Mouse (Mus musculus): Measurements from ENCODE around the gene Btbd3. TPM values are rescaled to one million over a fixed set of nuclear protein-coding genes. Genes with fewer than 3 reads are reported as not detected.

Btbd3 gene
- polyA plus RNA-seq, 1 experiment, result not detected

DNA sequence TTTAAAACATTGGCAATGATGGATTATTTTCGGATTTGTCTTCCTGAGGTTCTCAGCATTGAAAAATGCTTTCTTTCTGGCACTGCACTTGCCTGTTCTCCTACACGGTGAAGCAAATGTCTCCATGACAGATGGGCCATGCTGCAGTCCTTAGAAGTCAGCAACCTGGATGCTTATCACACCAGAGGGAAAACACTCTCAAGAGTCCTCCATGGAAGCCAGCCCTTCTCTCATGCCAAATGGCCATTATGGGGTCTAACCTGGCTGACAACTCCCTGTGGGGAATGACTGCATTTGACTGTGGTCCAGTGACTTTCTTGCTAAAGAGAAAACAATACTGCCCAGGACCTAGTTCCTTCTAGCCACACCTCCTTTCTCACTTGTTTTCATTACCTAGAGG is 166.0 kb downstream of the Btbd3 start:
- TF ChIP-seq GATA1 (IDR thresholded peaks at IDR 0.05; ENCODE audit: low read length), result no peak

DNA sequence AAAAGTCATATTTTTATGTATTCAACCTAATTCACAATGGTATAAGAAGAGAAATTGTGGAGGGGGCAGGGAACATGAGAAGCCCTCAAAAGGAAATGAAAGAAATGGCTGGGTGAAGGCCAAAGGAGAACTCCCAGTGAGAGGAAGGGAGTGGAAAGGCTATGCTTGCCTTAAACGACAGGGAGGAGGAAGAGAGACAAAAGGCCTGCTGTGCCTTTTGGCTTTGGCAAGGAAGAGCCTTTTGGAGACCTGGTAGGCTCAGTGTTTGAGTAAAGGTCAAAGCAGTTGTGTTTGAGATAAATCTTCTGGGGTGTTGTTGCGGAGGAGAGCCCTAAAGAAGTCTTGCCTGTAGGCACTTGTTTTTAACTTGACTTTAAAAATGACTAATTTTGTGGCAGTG is 175.6 kb downstream of the Btbd3 start:
- no peak for TF ChIP-seq GATA1 (IDR thresholded peaks at IDR 0.05; ENCODE audit: low read length)

DNA sequence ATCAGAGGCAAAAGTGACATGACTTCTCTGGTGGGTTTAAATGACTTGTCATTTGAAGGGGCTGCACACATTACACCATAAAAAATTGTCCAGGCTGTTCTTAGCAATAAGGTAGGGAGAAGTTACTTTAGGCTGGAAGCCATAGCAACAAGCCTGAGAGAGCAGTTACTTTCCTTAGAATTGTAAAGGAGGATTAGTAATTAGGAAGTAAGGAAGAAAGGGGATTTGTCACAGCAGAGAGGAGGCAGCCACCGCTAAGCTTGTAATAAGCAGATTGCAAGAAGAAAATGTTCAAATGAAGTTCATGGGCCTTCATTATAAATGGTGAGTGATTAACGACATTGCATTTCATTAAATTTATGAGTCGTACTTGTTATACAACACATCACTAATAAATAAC is 190.1 kb downstream of the Btbd3 start:
- TF ChIP-seq GATA1 (IDR thresholded peaks at IDR 0.05; ENCODE audit: low read length), result no peak

DNA sequence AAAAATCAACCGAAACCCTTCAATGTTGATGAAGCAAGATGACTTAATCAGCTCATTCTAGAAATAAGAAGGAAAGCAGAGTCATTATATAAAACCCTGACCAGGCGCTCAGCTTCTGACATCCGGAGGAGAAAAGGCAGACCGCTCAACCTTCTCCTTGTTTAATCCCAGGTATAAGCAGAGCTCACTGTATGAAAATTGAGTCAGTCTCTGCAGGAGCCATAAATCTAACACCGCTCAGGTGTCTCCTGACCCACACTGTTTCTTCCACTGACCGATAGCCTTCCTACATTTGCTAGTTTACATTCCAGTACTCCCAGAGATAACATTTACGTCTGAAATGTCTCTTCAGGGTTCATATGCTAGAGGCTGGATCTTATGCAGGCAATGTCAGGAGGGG is 190.6 kb downstream of the Btbd3 start:
- no peak for TF ChIP-seq GATA1 (IDR thresholded peaks at IDR 0.05; ENCODE audit: low read length)

DNA sequence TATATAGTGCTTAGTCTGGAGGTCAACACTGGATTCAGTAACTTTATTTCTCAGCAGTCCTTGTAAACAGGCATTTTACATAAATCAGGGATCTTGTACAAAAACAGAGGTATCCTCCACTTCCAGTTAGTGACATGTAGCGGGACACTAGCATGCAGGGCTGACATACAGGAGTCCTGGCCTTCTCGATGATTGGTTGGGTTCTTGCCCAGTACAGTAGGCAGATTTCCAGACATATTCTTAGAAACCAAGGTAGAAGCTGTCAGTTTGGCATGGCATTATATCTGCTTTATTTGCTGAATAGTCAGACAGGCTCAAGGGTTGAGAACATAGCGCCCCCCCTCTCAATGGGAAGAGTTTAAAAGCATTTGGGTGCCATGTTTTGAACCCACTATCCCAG is 191.3 kb downstream of the Btbd3 start:
- no peak for TF ChIP-seq GATA1 (IDR thresholded peaks at IDR 0.05; ENCODE audit: low read length)

DNA sequence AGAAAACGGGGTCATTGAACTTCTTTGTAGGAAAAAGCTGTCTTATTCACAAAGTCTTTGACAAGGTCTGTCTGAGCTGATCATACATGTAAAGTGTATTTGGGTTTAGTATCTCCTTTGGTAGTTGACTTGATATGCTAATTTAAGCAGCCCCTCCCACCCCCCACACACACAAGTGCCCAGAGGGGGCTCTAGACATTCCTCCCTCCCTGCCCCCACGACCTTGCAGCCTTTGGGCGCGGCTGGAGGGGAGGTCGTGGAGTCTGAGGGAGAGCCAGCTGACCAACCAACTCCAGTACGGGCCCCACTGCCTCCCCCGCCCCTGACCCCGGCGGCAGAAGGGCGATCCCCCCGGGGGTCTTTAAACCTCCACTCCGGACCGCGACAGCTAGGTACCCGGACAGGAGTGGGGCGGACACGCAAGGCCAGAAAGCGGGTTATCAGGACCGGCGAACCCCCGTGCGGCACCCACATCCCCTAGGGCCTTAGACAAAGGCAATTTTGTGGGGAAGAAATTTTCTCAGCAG is 211.7 kb downstream of the Btbd3 start:
- TF ChIP-seq GATA1 (IDR thresholded peaks at IDR 0.05; ENCODE audit: low read length), result no peak

DNA sequence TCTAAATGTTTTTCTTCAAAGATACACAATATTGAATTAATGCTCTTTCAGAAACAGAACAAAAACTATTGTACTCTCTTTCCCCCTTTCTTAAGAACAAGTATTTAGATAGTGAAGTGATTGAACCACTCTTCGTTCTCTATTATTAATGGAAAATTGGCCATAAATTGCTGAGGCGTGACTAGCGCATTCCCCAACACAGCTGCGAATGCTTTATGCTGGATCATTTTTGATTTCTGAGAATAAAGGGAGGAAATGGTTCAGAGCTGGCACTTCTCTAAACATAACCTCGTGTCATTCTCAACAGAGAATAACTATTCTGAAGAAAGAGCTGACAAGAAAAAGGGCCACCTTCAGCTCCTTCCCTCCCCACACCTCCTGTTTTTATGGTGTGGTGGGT is 217.0 kb downstream of the Btbd3 start:
- TF ChIP-seq GATA1 (IDR thresholded peaks at IDR 0.05; ENCODE audit: low read length), result no peak

DNA sequence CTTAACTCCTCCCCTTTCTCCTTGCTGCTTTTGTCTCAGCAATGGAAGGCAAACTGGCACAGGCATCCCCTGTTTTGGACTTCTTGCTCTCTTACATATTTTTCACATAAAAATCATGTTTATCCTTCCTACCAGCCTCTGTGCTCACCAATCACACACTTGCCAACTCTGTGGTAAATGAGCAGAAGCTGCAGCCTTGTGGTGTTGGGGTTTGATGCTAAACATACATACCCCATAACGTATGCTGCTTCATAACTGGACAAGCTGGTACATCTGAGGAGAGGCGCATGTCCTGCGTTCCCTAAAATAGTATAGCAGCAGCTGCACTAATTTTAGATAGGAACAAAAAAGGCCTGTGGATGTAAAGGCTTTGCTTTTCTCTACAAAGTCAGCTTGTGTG is 220.1 kb downstream of the Btbd3 start:
- no peak for TF ChIP-seq GATA1 (IDR thresholded peaks at IDR 0.05; ENCODE audit: low read length)

DNA sequence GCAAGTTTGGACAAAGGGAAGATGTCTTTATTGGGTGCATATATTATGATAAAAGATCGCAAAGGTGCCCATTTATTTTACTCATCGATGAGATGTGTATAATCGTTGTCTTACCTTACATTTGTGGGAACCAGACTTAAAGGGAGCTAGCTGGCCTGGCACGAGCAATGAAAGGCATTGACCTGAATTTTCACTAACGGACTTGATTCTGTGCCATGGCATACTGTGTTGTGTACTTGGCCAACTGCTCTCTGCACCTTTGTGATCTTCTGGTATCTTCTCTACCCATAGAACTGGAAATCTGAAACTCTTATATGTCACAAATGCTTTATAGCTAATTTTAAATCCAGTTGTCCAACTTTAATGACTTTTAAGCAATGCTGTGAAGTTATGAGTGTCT is 220.9 kb downstream of the Btbd3 start:
- TF ChIP-seq GATA1 (IDR thresholded peaks at IDR 0.05; ENCODE audit: low read length), result no peak

DNA sequence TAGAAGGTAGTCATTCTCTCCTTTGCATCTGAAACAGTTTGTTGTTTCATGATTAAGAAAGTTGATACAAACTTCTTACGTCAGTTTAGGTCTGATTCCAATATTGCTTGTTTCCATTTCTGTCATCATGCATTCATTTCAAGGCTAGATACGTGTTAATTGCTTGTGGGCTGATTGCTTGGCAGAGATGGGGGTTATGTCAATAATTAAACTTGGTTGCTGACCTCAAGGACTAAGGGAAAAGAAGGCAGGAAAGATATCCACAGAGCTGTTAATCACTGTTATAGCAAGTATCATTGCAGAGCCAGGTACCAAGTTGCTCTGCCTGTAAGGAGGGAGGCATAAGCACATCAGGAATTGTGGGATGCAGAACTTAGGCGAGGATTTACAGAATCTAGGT is 226.2 kb downstream of the Btbd3 start:
- TF ChIP-seq GATA1 (IDR thresholded peaks at IDR 0.05; ENCODE audit: low read length), result no peak

DNA sequence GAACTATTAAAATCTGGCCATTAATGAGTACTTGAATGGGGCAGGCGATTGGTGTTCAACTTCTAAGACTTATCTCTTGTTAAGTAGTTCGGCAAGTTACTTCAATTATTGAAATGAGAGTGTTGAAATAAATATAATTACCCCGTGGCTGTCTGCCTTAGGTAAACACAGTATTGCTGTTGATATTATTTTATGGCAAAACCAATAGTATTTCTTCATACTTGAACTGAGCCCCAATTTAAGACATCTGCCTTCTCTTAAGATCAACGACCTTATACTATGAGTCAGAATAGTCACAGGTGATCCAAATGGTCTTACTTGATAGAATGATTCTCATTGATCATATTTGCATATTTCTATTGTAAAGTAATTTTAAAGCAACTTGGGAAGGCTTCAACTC is 228.5 kb downstream of the Btbd3 start:
- TF ChIP-seq GATA1 (IDR thresholded peaks at IDR 0.05; ENCODE audit: low read length), result no peak

DNA sequence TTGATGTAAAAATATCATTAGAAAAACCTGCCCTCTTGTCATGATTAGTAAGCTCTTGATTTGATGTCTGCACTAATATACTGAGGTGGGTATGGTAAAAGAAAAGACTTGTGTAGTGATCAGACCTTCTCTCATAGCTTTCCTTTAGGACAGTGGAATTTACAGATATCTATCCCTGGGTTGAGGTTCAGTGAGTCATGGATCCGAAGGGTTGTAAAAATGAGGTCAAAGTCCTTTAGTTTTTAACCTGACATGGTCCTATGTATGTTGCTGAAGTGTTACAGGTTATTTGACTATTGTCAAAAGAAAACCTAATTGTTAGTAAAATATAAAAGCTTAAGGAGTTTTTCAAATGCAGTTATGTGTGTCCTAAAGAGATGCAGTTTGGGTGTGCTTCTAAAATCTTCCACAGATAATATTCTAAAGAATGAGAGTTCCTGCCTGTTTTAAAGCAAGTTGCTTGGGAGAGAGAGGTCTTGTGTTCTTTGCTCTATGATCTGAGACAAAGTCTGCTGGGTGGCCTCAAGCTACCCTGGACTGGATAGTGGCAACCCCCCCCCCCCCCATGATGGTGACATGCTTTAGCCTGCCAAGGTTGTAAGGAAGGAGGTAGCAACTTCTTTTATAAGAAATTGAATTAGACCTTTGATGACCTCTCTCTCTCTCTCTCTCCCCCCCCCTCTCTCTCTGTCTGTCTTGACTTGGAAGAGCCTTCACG is 234.5 kb downstream of the Btbd3 start:
- TF ChIP-seq GATA1 (IDR thresholded peaks at IDR 0.05; ENCODE audit: low read length), result no peak

DNA sequence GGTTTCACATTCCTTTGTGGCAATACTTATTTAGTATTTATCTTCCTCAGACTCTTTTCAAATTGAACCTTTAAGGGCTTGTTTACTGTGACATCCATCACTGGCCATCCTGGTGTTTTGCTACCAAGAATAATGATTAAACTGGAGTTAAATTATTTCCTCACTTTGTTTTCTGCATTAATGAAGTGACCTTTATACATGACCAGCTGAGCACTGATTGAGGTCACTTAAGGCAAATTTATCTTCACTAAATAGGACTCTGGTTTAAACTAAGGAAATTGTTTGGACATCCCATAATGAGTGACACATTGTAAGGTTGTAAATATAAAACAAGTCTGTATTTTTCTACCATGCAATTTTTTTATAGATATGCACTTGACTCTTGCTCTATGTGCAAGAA is 235.8 kb downstream of the Btbd3 start:
- TF ChIP-seq GATA1 (IDR thresholded peaks at IDR 0.05; ENCODE audit: low read length), result no peak

DNA sequence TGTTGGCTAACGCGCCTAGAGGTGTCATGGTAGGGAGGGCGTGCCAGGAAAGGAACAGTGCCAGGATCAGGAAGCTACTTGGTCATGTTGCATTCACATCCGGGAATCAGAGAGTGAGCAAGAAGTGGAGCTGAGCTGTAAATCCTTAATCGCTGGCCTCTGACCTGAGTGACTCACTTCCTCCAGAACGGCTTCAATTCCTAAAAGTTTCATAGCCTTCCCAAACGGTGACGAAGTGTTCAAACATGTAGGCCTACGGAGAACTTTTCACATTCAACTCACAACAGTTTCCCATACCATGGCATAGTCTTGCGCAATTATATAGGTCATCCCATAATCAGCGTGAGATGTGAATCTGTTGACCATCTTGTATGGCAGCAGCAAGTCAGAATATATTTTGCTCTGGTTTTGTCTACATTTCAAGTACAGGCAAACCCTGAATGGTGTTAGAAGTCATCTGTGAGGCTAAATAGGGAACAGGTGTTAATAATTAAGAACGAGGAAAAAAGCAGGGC is 247.6 kb downstream of the Btbd3 start:
- no peak for TF ChIP-seq GATA1 (IDR thresholded peaks at IDR 0.05; ENCODE audit: low read length)

DNA sequence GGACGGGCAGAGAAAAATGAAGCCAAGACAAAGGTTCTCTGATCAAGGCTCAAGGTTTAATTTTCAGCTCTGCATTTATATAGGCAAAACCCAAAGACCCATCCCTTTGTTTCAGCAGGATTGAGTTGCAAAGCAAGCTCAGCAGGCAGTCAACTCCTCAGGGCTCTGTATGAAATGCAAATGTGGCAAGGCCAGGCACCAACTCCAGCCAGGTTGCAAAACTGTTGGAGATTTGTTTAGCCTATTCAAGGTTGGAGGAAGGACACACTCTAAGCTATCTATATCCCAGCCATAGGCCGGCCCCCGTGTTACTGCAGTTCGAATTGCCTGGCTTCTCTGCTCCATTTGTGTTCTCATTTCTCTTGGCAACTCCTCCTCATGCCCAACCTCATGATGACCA is 259.2 kb downstream of the Btbd3 start:
- no peak for TF ChIP-seq GATA1 (IDR thresholded peaks at IDR 0.05; ENCODE audit: low read length)

DNA sequence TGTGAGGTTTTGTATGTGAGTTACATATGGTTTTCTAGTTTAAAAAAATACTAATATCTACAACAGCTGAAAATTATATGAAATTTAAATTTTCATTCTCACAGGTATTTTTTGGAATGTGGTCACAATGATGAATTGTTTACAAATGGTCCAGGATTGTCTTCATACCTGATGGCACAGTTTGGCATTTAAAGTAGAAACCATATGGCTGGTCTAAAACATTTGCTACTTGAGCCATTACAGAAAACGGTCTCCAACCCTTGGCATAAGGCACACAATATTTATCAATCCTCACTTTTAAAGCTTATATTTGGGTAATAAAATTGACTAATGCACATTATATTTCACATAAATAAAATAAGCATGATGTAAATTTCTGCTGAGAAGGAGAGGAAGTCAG is 272.1 kb downstream of the Btbd3 start:
- TF ChIP-seq GATA1 (IDR thresholded peaks at IDR 0.05; ENCODE audit: low read length), result no peak

DNA sequence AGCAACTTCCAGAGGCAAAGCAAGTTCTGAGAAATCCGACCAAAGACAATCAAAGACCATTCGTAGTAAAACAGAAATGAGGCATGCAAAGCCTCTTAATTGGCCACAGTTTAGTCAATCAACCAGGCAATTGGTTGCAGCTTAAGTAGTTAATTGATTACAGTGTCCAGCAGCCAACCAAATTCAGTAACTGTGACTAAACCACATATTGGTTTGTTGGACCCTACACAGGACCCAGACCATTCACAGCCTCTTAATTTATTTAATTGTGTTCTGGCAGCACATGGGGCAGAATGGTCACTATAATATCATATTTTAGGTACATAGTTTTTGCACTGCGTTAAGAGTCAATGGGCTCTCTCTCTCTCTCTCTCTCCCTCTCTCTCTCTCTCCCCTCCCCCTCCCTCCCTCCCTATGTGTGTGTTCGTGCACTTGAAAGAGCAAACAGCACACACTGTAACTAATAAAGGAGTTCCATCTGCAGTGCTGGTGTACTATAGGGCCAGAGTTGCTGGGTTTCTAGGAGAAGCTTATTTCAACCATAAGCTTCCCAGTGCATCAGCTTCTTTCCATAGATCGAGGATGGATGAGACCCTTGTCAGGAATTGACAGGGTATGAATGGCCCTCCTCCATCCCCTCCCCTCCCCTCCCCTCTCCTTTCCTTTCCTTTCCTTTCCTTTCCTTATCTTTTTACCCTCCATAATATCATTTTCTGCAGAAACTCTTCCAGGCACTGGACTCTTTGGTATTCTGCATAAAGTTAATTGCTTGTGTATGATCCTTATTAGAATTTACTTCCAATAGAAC is 275.0 kb downstream of the Btbd3 start:
- no peak for TF ChIP-seq GATA1 (IDR thresholded peaks at IDR 0.05; ENCODE audit: low read length)
